ENCODE assay signal across 8 mouse cellular contexts in the genomic region with DNA sequence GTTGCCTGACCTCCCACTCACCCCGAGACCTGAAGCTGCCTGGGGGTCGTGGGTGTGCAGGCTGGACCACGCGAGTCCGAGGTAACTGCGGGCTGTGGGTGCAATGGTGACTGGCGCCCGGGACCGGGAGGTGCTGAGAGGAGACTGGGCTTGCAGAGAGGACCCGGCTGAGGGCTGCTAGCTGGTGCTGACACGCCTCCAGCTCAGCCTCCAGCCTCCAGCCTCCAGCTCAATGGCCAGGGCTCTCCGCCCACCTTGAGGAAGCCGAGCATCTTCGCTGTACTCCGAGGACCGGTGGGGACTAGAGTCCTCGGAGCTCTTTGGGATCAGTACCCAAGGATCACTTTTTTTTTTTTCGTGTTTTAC. TPM values are rescaled to one million over a fixed set of nuclear protein-coding genes. Genes with fewer than 3 reads are reported as not detected.
DNase-seq lines count a peak whose midpoint lies in the region; ATAC-seq and TF ChIP-seq lines count a peak whose summit lies in the region.

No protein-coding gene starts in this region.

- WGBS in limb, embryonic 12.5 days, result under 1% methylated on average over 18 of the region's 18 CpGs
- WGBS in neural tube, embryonic 15.5 days, result 2% methylated on average over 18 of the region's 18 CpGs

- H3K9ac ChIP-seq in limb, embryonic 12.5 days (replicated peaks), result peak overlapping the region; percentile 73
- H3K9ac ChIP-seq in neural tube, embryonic 15.5 days (replicated peaks), result peak overlapping the region; percentile 65

- peak; percentile 88 for ATAC-seq in Patski
- ATAC-seq in limb, embryonic 12.5 days (ENCODE audit: insufficient number of reproducible peaks, insufficient read depth, low FRiP score, low TSS enrichment, low read depth), result peak; percentile 67
- peak; percentile 72 for ATAC-seq in neural tube, embryonic 15.5 days (ENCODE audit: low FRiP score)
- no peak; the same call in none of the 2 replicates for ATAC-seq in cerebellum, adult (ENCODE audit: insufficient number of reproducible peaks, low FRiP score, low TSS enrichment)

- no peaks in the 10 kb centered on the region for H3K9me3 ChIP-seq in erythroblast, embryonic 14.5 days (ENCODE audit: control insufficient read depth, low read length)
- H3K9me3 ChIP-seq in limb, embryonic 12.5 days, result no peaks in the 10 kb centered on the region
- H3K9me3 ChIP-seq in neural tube, embryonic 15.5 days (replicated peaks), result no peaks in the 10 kb centered on the region

- no peak for TF ChIP-seq CTCF in layer of hippocampus, adult 2 months (conservative IDR thresholded peaks at IDR 0.05)
- no peak for TF ChIP-seq CTCF in Patski (IDR thresholded peaks at IDR 0.05)

- H3K4me1 ChIP-seq in erythroblast, embryonic 14.5 days (ENCODE audit: control insufficient read depth), result peaks cover 37% of the 10 kb centered on the region
- H3K4me1 ChIP-seq in limb, embryonic 12.5 days (replicated peaks), result peaks cover 16% of the 10 kb centered on the region
- H3K4me1 ChIP-seq in neural tube, embryonic 15.5 days, result peaks cover 22% of the 10 kb centered on the region

- H3K27me3 ChIP-seq in Patski, result no peaks in the 10 kb centered on the region
- no peaks in the 10 kb centered on the region for H3K27me3 ChIP-seq in erythroblast, embryonic 14.5 days (ENCODE audit: control insufficient read depth)
- no peaks in the 10 kb centered on the region for H3K27me3 ChIP-seq in limb, embryonic 12.5 days
- H3K27me3 ChIP-seq in neural tube, embryonic 15.5 days (replicated peaks), result no peaks in the 10 kb centered on the region

- DNase-seq in layer of hippocampus, adult 2 months (ENCODE audit: low spot score in 2 of 2), result no peak
- no peak for DNase-seq in layer of hippocampus, postnatal 25 days (ENCODE audit: extremely low spot score in 1 of 2, low spot score in 1 of 2)
- DNase-seq in Patski (ENCODE audit: low read depth, low spot score), result peak; percentile 34
- no peak for DNase-seq in retina, embryonic 14.5 days (ENCODE audit: low spot score)

- H3K27ac ChIP-seq in layer of hippocampus, adult 2 months, result peak overlapping the region; percentile 78
- peak overlapping the region; percentile 97 for H3K27ac ChIP-seq in limb, embryonic 12.5 days
- peak overlapping the region; percentile 100 for H3K27ac ChIP-seq in neural tube, embryonic 15.5 days (replicated peaks)

- CTCF ChIA-PET in Patski (lab: Charles Lee), result interaction anchor here (1.0 to 1.2 kb wide), 3 partner anchors 22 to 263 kb away, joined by 3 read pairs; no protein-coding TSS in a partner anchor

- in situ Hi-C loops in Patski (cut with MboI; ENCODE audit: low pct_unique_long_range_greater_than_20kb), result no loop called here

- peak overlapping the region; percentile 82 for H3K4me2 ChIP-seq in limb, embryonic 12.5 days
- H3K4me2 ChIP-seq in neural tube, embryonic 15.5 days, result peak overlapping the region; percentile 95

- H3K4me3 ChIP-seq in layer of hippocampus, adult 2 months, result peak overlapping the region; percentile 62
- peak overlapping the region; percentile 77 for H3K4me3 ChIP-seq in erythroblast, embryonic 14.5 days (replicated peaks)
- H3K4me3 ChIP-seq in limb, embryonic 12.5 days (replicated peaks), result peak overlapping the region; percentile 72
- peak overlapping the region; percentile 78 for H3K4me3 ChIP-seq in neural tube, embryonic 15.5 days (replicated peaks)

- POLR2A ChIA-PET in Patski (lab: Charles Lee), result interaction anchor here (0.5 to 1.0 kb wide), 7 partner anchors 8 to 1889 kb away, joined by 3 to 5 read pairs (median 3); no protein-coding TSS in a partner anchor

- no peaks in the 10 kb centered on the region for H3K36me3 ChIP-seq in erythroblast, embryonic 14.5 days (ENCODE audit: control insufficient read depth)
- H3K36me3 ChIP-seq in limb, embryonic 12.5 days, result no peaks in the 10 kb centered on the region
- no peaks in the 10 kb centered on the region for H3K36me3 ChIP-seq in neural tube, embryonic 15.5 days

RNA-seq across cellular contexts. Expression of a gene that starts 0.3 kb away (rescaled TPM):
- total RNA-seq in layer of hippocampus, adult 2 months (2021), result 1 to 10 TPM; 4.1 to 5.1 TPM
- total RNA-seq in layer of hippocampus, postnatal 25 days (2021), result 1 to 10 TPM; 3.0 TPM
- 2.1 TPM for polyA plus RNA-seq in Patski (2021)
- not detected in 2 replicates for polyA plus RNA-seq in erythroblast, embryonic 14.5 days (2012)
- polyA plus RNA-seq in limb, embryonic 12.5 days (2016; fragmentation: Nextera tagmentation; extraction: Ambion mirVana), result 5.4 and 6.4 TPM in 2 replicates
- 3.4 and 3.7 TPM in 2 replicates for polyA plus RNA-seq in neural tube, embryonic 15.5 days (2015; fragmentation: Nextera tagmentation; extraction: Ambion mirVana)

RNA-seq across cellular contexts. Expression of a gene that starts 39.4 kb away (rescaled TPM):
- 100 to 1,000 TPM; 215 to 218 TPM for total RNA-seq in layer of hippocampus, adult 2 months (2021)
- total RNA-seq in layer of hippocampus, postnatal 25 days (2021), result 100 to 1,000 TPM; 194 to 208 TPM
- polyA plus RNA-seq in Patski (2021), result 97.9 TPM
- 8.5 TPM in 2 replicates for polyA plus RNA-seq in erythroblast, embryonic 14.5 days (2012)
- 292 and 306 TPM in 2 replicates for polyA plus RNA-seq in limb, embryonic 12.5 days (2016; fragmentation: Nextera tagmentation; extraction: Ambion mirVana)
- 215 and 230 TPM in 2 replicates for polyA plus RNA-seq in neural tube, embryonic 15.5 days (2015; fragmentation: Nextera tagmentation; extraction: Ambion mirVana)

Comparison
In these comparisons a context has a peak if more than half of its experiments do, and no peak if none do; other contexts are left out.
1. RNA of a gene that starts 39.4 kb away (polyA plus RNA-seq): 292 to 306 TPM in limb, embryonic 12.5 days, 215 to 230 TPM in neural tube, embryonic 15.5 days and 97.9 TPM in Patski (single experiment); 8.5 TPM in erythroblast, embryonic 14.5 days; every median in the first group is over 10 times any median in the second.
2. Peak in every context shown above with its lines, with median percentiles within 50 percentile points of each other: H3K27ac ChIP-seq and H3K4me3 ChIP-seq.